Mouse (Mus musculus) lung, embryonic 16.5 days (tissue): ENCODE data around the gene Olfr814. TPM values are rescaled to one million over a fixed set of nuclear protein-coding genes. Genes with fewer than 3 reads are reported as not detected.
"Not testable (repeated sequence)": the region's sequence is repeated elsewhere in the genome, so short reads cannot be mapped to it uniquely, and the experiment has no call there.

Source experiments
- ATAC-seq: fragments of 200-750 bp; cut with Nextera tagmentation; 2 replicates; pipeline ENCODE4 v1.8.0; 2017; ENCODE audit warnings: low read depth, mild to moderate bottlenecking, moderate library complexity
- H3K27ac ChIP-seq: fragments of 300-500 bp; sonication (generic); 2 replicates; pipeline ENCODE4 v1.5.1; 2014; ENCODE audit warnings: mild to moderate bottlenecking, control low read depth, low read length
- H3K27me3 ChIP-seq: fragments of 300-500 bp; sonication (generic); 2 replicates; pipeline ENCODE4 v1.6.1; 2014; ENCODE audit warnings: low read depth, low read length, mixed read lengths; ENCODE audit not compliant: control insufficient read depth, insufficient read depth
- H3K36me3 ChIP-seq: fragments of 300-500 bp; sonication (generic); 2 replicates; pipeline ENCODE4 v1.6.1; 2014; ENCODE audit warnings: low read length; ENCODE audit not compliant: control insufficient read depth, insufficient read depth
- H3K4me1 ChIP-seq: fragments of 300-500 bp; sonication (generic); replicated peaks from 2 replicates; pipeline ENCODE4 v1.6.1; 2014; ENCODE audit warnings: low read length, mixed read lengths; ENCODE audit not compliant: control insufficient read depth, insufficient read depth
- H3K4me2 ChIP-seq: fragments of 300-500 bp; sonication (generic); 2 replicates; pipeline ENCODE4 v1.6.1; 2014; ENCODE audit warnings: low read depth, low read length, control low read depth
- H3K4me3 ChIP-seq: fragments of 300-500 bp; sonication (generic); 2 replicates; pipeline ENCODE4 v1.5.1; 2014; ENCODE audit warnings: mild to moderate bottlenecking, low read length, control low read depth
- H3K9ac ChIP-seq: fragments of 300-500 bp; sonication (generic); 2 replicates; pipeline ENCODE4 v1.6.1; 2014; ENCODE audit warnings: low read length, control low read depth
- H3K9me3 ChIP-seq: fragments of 300-500 bp; sonication (generic); 2 replicates; pipeline ENCODE4 v1.6.1; 2016; ENCODE audit warnings: low read length; ENCODE audit not compliant: control insufficient read depth
- WGBS: fragments of 180-500 bp; shearing (Covaris S2); extraction: QIAGEN DNeasy Blood & Tissue Kit; methylation state at CpG from one replicate; pipeline ENCODE4 v1.1.7; 2014; 5-methylcytosine and 5-hydroxymethylcytosine counted together
- polyA plus RNA-seq: library from polyadenylated mRNA; unstranded; fragments of >200 nt; fragmentation: Nextera tagmentation; extraction: Ambion mirVana; gene quantifications from 2 replicates; pipeline ENCODE4 v1.2.1, GENCODE M21; 2015

Gene Olfr814
- not detected in 2 replicates for polyA plus RNA-seq

- not testable (repeated sequence) for H3K4me3 ChIP-seq, H3K27ac ChIP-seq, H3K4me2 ChIP-seq, ATAC-seq, H3K27me3 ChIP-seq, H3K9me3 ChIP-seq, H3K36me3 ChIP-seq, H3K4me1 ChIP-seq, H3K9ac ChIP-seq
- WGBS = no CpG with 5 or more reads among the region's 1 CpGs
Measured at GRCm38 (mm10) chr10:129879751-129880150, at the start of gene Olfr814. TSS of gene Olfr814 (minus strand) at chr10:129879851.

- WGBS = 33% methylated on average over 1 of the region's 1 CpGs
- no peak within 1 kb of the TSS for H3K4me3 ChIP-seq
- H3K4me2 ChIP-seq = no peak within 1 kb of the TSS
- no peak within 1 kb of the TSS for H3K9ac ChIP-seq
- no peaks in the 10 kb centered on the region for H3K4me1 ChIP-seq
- H3K27me3 ChIP-seq = no peaks in the 10 kb centered on the region
- no peaks in the 10 kb centered on the region for H3K9me3 ChIP-seq
- H3K36me3 ChIP-seq = no peaks in the 10 kb centered on the region
- ATAC-seq = no peak
- no peak within 1 kb of the TSS for H3K27ac ChIP-seq
Measured at GRCm38 (mm10) chr10:129915497-129915896, 35.8 kb upstream of the Olfr814 start, which contains the start of gene Olfr816. TSS of gene Olfr816 (minus strand) at chr10:129915597.

GRCm38 (mm10) chr10:129905767-129906166, 26.1 kb upstream of the Olfr814 start, which contains the start of gene Olfr815:
TSS of gene Olfr815 (minus strand) at chr10:129905867.
- H3K4me3 ChIP-seq, H3K9me3 ChIP-seq, H3K4me1 ChIP-seq, ATAC-seq, H3K27ac ChIP-seq, H3K9ac ChIP-seq, H3K4me2 ChIP-seq, H3K27me3 ChIP-seq, H3K36me3 ChIP-seq: not testable (repeated sequence)
- no CpG with 5 or more reads among the region's 1 CpGs for WGBS

DNA sequence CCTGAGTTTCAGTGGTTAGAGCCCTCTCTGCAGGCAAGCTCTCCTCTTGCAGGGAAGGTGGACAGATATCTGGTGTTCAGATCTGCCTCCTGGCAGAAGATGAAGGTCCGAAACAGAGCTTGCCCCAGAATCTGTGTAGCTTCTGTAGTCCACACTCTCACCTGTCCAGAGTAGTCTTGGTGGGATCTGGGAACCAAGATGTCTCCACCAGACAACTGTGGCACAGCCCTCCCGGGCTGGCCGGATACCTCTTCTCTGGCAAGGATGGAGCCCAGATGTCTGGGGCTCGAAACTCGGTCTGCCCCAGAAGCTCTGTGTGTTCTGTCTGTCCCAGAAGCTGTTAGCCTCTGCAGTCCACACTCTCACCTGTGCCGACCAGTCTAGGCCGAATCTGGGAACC, 6.3 kb upstream of the Olfr814 start:
- Histone ChIP-seq H3K27me3 (no peaks in the 10 kb centered on the region), H3K27ac (no peak overlapping the region)
- WGBS = 89% methylated on average over 7 of the region's 7 CpGs

GRCm38 (mm10) chr10:129885496-129885895, 5.8 kb upstream of the Olfr814 start:
- not testable (repeated sequence) for ATAC-seq, H3K9me3 ChIP-seq, H3K27ac ChIP-seq, H3K27me3 ChIP-seq, H3K4me3 ChIP-seq, H3K4me2 ChIP-seq, H3K4me1 ChIP-seq, H3K9ac ChIP-seq, H3K36me3 ChIP-seq
- 62% methylated on average over 6 of the region's 6 CpGs for WGBS

More for the DNA sequence above, 6.3 kb upstream of the Olfr814 start:
- no peaks in the 10 kb centered on the region for H3K4me1 ChIP-seq
- ATAC-seq = no peak
- no peaks in the 10 kb centered on the region for H3K9me3 ChIP-seq
- no peak overlapping the region for H3K9ac ChIP-seq
- no peak overlapping the region for H3K4me3 ChIP-seq
- H3K4me2 ChIP-seq = no peak overlapping the region
- H3K36me3 ChIP-seq = no peaks in the 10 kb centered on the region

DNA sequence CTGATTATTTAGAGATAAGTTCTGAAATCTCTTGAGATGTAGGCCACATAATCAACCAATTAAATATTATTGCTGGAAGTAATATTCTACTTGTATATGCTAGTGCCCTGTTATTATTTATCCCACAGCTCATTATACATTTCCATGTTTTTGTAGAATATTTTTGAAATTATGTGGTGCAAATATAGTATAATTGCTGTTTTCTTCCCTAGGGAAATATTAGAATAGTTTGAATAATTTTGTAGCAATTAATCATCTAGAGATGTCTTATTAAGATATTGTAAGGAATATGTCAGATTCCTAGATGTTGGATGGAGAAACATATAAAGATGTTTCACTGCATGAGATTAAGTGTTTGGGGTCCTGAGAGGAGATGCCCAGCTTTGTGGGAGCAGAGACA, 24.6 kb downstream of the Olfr814 start, which contains the start of gene Olfr813:
Olfr813 (plus strand) TSS at position 301 of the 400 bp plus-strand sequence.
- H3K4me1 ChIP-seq = no peaks in the 10 kb centered on the region
- no peak within 1 kb of the TSS for H3K27ac ChIP-seq
- H3K4me2 ChIP-seq = no peak within 1 kb of the TSS
- no peaks in the 10 kb centered on the region for H3K9me3 ChIP-seq
- no peaks in the 10 kb centered on the region for H3K27me3 ChIP-seq
- ATAC-seq = no peak
- H3K36me3 ChIP-seq = no peaks in the 10 kb centered on the region
- H3K4me3 ChIP-seq = no peak within 1 kb of the TSS
- no peak within 1 kb of the TSS for H3K9ac ChIP-seq

- H3K36me3 ChIP-seq = no peaks in the 10 kb centered on the region
- no peak for ATAC-seq
- 75% methylated on average over 1 of the region's 1 CpGs for WGBS
- no peak overlapping the region for H3K4me3 ChIP-seq
- H3K4me1 ChIP-seq = no peaks in the 10 kb centered on the region
- H3K9ac ChIP-seq = no peak overlapping the region
- no peaks in the 10 kb centered on the region for H3K9me3 ChIP-seq
- no peak overlapping the region for H3K27ac ChIP-seq
- no peak overlapping the region for H3K4me2 ChIP-seq
- no peaks in the 10 kb centered on the region for H3K27me3 ChIP-seq
Measured at GRCm38 (mm10) chr10:129847343-129847742, 32.3 kb downstream of the Olfr814 start.

DNA sequence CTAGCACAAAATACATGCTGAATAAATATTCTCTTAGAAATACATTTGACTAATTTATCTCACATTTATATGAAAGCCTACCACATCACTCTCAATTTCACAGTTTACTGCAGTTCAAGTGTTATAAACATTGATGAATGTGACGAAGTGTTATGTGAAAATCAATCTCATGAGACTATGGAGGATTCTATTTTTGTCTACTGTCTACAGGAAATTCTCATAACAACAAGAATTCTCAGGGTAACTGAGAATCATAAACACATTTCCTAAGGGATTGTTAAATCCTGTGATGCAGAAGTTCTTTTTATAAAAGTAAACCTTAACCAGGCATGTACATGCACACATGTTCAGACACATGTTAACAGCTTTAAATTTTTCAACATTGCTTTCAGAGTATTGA, 33.7 kb downstream of the Olfr814 start, which contains the start of gene Olfr812:
Olfr812 (minus strand) TSS at position 101 of the 400 bp plus-strand sequence.
- no peaks in the 10 kb centered on the region for H3K36me3 ChIP-seq
- 24% methylated on average over 1 of the region's 1 CpGs for WGBS
- ATAC-seq = no peak
- no peak within 1 kb of the TSS for H3K4me2 ChIP-seq
- H3K4me3 ChIP-seq = no peak within 1 kb of the TSS
- no peaks in the 10 kb centered on the region for H3K4me1 ChIP-seq
- no peak within 1 kb of the TSS for H3K27ac ChIP-seq
- no peak within 1 kb of the TSS for H3K9ac ChIP-seq
- no peaks in the 10 kb centered on the region for H3K9me3 ChIP-seq
- no peaks in the 10 kb centered on the region for H3K27me3 ChIP-seq
